Mouse (Mus musculus) adrenal gland, adult 18-20 months (tissue): ENCODE data around the gene Polm. TPM values are rescaled to one million over a fixed set of nuclear protein-coding genes. Genes with fewer than 3 reads are reported as not detected.

ENCODE experiments used
- DNase-seq, 2 experiments: peaks; one replicate each; pipeline ENCODE4 v3.0.0; 2021 to 2022; ENCODE audit warnings: low spot score in 2 of 2
- long read RNA-seq, 2 experiments: library from polyadenylated mRNA; stranded (forward); transcript quantifications; one replicate each; pipeline ENCODE4 v2.0.0; 2021
- total RNA-seq, 2 experiments: library from RNA; stranded (reverse); gene quantifications; 1 replicate in 1 of 2; 2 replicates in 1 of 2; pipeline ENCODE4 v1.2.3; 2021

Gene Polm
- 1 to 10 TPM; 4.9 to 5.3 TPM for total RNA-seq
- long read RNA-seq, experiment 1, partial matches to known transcripts, result 1 of 3 reads
- long read RNA-seq, experiment 1, other reads (novel, unspliced or antisense), result 2 of 3 reads
- long read RNA-seq, experiment 2, partial matches to known transcripts, result 2 of 8 reads
- long read RNA-seq, experiment 2, other reads (novel, unspliced or antisense), result 3 of 8 reads

DNA sequence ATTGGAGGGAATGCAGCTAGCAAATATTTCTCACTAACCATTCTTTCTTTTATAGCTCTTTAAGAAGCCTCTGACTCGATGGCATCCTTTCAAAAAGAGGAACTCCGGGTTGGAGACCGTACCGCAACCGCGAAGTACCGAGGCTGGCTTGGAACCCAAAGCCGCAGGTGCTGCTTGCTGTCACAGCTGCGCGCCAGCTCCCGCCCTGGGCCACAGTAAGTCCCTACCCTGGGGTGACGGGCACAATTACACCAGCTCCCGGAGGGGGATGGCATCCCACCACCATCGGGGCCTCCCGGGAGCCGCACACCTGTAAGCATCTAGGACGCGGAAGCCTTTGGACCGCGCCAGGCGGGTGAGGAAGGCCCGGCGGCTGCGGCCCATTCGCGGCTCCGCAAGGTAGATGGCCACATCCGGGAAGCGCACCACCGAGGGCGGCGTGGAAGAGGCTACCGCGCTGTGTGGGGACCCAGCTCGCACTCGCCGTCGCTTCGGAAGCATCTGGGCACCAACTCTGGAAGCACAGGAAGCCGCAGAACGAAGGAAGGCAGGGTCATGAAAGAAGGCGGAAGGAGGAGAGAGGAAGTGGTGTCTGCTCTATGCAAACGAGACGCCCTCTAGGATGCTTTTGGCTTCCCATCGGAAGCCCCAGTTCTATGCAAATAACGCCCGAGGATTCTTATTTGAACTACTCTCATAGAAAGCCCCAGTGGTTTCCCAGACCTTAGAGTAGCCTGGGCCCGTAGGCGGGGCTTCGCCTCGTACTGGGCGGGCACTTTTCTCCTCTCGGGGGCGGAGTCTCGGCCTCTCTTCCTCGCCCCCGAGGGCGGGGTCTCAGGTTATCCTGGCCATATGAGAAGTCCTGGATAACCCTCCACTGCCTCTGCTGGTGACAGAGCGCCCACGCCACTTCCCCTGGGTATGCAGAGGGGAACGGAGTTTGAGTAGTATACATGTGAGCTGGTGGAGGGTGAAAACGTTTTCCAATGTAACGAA lies at the start of gene Polm:
Gene Polm, minus strand, starts transcription at position 766 of the 996 bp plus-strand sequence.
- peak; percentile 87 to 89 for DNase-seq

DNA sequence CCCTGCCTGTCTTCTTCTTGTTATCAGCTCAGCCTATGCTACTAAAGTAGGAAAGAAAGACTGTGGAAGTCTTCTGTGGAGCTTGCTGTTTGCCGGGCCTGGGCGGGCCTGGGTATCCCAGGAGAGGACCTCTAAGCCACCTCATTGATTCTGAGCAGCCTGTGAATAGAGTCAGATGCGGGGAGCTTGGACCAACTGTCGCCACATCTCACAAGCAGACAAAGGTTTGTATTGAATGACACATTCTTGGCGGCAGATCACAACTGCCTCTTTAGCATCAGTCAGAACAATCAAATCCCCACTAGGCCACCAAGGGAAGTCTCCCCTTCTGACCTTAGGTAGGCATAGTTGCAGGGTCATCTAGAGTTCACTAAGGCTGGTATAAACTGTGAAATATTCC lies 49.4 kb upstream of the Polm start:
- DNase-seq, result peak in 1 of 2 experiments; percentile 16

DNA sequence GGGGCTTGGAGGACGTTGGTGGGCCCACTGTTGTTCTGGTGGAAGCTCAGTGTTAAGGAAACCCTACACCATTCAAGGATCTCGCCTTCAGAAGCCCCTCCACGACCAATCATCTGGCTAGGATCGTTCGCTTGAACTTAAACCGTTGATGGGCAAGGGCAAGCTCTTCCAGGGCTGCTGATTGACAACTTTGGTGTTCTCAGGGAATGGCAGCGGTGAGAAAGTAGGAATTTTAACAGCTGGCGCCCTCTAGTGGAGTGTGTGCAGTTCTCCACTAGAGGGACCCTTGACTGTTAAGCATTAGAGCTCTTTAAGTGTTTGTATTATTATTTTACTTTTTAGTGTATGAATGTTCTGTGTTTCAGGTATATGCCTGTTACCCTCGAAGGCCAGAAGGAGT lies 48.4 kb upstream of the Polm start:
- peak; percentile 54 to 63 for DNase-seq

DNA sequence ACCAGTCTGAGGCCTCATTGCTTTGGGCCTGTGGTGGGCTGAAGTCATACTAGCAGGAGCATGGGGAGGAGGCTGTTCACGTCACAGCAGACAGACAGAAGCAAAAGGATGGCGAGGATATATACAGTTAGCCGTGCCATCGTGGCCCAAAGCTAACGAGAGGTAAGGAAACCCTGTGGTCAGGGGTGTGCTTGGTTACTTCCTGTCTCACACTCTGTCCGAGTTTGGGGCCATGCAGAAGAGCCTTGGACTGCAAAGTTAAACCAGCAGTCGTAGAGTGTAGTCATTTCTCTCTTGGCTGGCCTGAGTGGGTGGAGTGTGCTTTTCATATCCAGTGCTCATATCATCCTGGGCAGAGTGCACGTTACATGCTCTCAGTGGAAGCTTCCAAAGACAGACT lies 44.7 kb upstream of the Polm start:
- no peak for DNase-seq

DNA sequence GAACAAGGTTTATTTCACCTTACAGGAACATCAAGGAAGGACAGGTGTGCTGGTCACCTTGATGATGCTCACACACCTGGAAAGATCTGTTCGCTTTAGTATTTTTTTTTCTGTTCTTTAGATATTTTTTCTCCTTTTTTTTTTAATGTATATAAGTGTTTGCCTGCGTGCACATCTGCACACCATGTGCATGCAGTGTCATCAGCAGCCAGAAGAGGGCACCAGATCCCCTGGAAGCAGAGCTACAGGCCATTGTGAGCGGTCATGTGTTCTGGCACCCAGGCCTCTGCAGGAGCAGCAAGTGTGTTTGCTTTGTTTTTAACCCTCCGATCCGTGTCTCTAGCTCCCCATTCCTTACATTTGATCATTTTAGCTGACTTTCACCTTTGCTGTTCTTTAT lies 42.1 kb upstream of the Polm start:
- DNase-seq, result peak; percentile 48 to 54

GRCm38 (mm10) chr11:5878661-5879060 lies 40.8 kb upstream of the Polm start:
- DNase-seq, result no peak

DNA sequence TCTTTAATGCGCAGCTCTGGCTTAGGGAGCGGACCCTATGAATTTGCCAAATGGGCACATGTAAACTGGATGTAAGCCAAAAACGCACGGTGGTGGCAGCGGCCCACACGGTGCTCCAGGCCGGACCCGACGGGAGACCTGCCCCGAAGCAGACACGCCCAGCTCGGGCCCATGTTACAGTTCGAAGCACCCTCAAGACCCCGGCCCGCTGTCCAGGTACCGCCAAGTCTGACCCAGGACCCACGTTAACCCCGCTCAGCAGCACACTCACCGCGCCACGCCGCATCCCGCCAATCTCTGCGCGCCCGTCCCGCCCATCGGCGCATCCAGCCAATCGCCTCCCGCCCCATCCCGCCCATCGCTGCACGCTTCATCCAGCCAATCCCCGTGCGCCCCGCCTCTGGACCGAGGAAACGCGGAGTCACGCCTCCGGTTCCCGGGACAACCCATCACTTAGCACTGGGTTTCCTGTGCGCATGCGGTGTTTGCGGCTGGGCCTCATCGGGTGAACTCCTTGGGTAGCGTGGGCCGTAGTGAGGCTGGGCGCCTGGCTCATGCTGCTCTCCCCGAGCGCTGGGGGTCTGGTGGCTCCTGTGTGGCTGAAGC lies 40.2 kb upstream of the Polm start, which contains the start of gene Pold2:
Gene Pold2, minus strand, starts transcription at position 372 of the 606 bp plus-strand sequence.
- DNase-seq, result peak; percentile 93

GRCm38 (mm10) chr11:5877421-5877820 lies 39.6 kb upstream of the Polm start:
- DNase-seq, result no peak

DNA sequence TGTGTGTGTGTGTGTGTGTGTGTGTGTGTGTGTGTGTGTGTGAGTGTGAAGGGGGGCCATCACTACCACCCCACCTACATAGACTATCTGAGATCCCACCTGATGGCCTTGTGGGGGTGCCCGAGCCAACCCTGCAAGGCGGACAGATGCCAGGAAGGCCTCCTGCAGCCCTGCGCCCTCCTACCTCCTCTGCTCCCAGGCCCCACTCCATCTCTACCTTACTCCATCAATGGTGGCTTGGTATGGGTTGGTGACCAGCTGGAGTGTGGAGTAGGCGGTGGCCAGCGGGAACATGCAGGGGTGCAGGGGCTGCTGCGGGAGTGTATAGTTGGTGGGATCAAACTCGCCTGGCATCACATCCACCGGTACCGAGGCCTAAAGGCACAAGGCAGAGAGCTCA lies 35.4 kb upstream of the Polm start:
- DNase-seq, result no peak

- DNase-seq, result no peak
These were observed 34.9 kb upstream of the Polm start for GRCm38 (mm10) chr11:5872707-5873106.

GRCm38 (mm10) chr11:5870069-5870468 lies 32.3 kb upstream of the Polm start:
- DNase-seq, result no peak

DNA sequence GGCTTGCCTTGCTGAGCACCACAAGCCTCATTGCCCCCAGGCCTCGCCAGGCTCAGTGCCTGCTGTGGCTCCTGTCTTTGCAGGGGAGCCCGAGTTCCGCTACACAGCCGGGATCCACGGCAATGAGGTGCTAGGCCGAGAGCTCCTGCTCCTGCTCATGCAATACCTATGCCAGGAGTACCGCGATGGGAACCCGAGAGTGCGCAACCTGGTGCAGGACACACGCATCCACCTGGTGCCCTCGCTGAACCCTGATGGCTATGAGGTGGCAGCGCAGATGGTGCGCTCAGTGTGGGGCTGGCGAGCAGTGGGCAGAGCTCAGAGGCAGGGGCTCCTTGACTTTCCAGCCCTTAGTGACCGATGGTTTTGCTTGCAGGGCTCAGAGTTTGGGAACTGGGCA lies 31.5 kb upstream of the Polm start:
- DNase-seq, result no peak

GRCm38 (mm10) chr11:5868324-5868723 lies 30.5 kb upstream of the Polm start:
- DNase-seq, result no peak

GRCm38 (mm10) chr11:5867196-5867595 lies 29.4 kb upstream of the Polm start:
- DNase-seq, result no peak

- peak; percentile 58 to 68 for DNase-seq
These were observed 24.7 kb upstream of the Polm start for GRCm38 (mm10) chr11:5862394-5863105.

GRCm38 (mm10) chr11:5861678-5862393 lies 24.0 kb upstream of the Polm start, which contains the start of gene Aebp1:
Gene Aebp1 (plus strand): TSS chr11:5861947.
- peak; percentile 81 to 86 for DNase-seq

GRCm38 (mm10) chr11:5860639-5861038 lies 22.8 kb upstream of the Polm start:
- no peak for DNase-seq

DNA sequence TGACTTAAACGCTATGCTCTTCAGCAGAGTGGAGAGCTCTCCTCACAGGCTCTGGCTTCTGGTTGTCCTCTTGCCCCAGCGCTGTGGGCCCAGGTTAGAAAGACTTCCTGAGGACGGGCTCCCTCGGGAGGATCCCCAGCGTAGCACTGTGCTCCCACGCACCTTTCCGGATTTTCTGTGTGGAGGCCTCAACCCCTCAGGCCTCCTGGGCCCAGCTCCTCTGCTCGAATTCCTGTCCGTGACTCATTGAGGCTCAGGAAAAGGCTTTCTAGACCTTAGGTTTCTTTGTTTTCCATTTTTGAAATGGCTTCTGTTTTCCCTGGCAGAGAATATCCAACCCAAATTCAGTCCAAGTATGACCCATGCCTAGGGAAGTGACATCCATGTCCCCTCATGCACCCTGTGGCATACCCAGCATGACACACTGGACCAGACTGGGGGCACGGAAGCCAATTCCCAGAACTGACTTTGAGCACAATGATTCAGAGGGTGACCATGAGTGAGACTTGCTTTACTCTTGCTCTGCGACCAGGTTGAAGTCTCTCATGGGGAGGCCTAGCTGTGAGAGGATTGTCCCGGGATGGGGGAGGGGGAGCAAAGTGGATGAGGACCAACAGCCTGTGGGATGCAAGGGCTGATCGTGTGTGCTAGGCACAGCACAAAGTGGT lies 22.2 kb upstream of the Polm start:
- DNase-seq, result no peak

- no peak for DNase-seq
These were observed 20.9 kb upstream of the Polm start for GRCm38 (mm10) chr11:5858723-5859122.
